Mouse (Mus musculus) Patski (cell line): Measurements from ENCODE around the gene Mitf. TPM values are rescaled to one million over a fixed set of nuclear protein-coding genes. Genes with fewer than 3 reads are reported as not detected.

Source experiments
- ATAC-seq: fragments of 100-300 bp; one replicate; pipeline ENCODE4 v1.8.0; 2021
- CTCF ChIA-PET: fragments of 350-600 bp; sonication (Branson Sonifier 250); formaldehyde crosslinking; loops from one replicate; lab custom pipeline; 2022; ENCODE audit warnings: inconsistent platforms; lab: Charles Lee
- POLR2A ChIA-PET: fragments of 350-600 bp; sonication (Branson Sonifier 250); formaldehyde crosslinking; loops from one replicate; lab custom pipeline; 2022; ENCODE audit warnings: antibody characterized with exemption, inconsistent platforms; lab: Charles Lee
- DNase-seq: peaks from one replicate; pipeline ENCODE4 v3.0.0-alpha.2; 2011; ENCODE audit warnings: low read depth, low spot score
- H3K27me3 ChIP-seq: fragments of 371-371 bp; one replicate; pipeline ENCODE4 v1.5.1; 2021
- CTCF ChIP-seq: fragments of 100-300 bp; IDR thresholded peaks from one replicate; pipeline ENCODE4 v1.5.1; 2021
- in situ Hi-C: fragments of 300-500 bp; cut with MboI; formaldehyde crosslinking; loops from 3 replicates; pipeline ENCODE4 v1.11.1; 2018; ENCODE audit warnings: low pct_unique_long_range_greater_than_20kb, mixed read lengths
- polyA plus RNA-seq: library from polyadenylated mRNA; unstranded; gene quantifications from one replicate; pipeline ENCODE4 v1.2.3, GENCODE M21; 2021

The Mitf gene
- polyA plus RNA-seq, 1 experiment from 2014 or later = 11.2 TPM

DNA sequence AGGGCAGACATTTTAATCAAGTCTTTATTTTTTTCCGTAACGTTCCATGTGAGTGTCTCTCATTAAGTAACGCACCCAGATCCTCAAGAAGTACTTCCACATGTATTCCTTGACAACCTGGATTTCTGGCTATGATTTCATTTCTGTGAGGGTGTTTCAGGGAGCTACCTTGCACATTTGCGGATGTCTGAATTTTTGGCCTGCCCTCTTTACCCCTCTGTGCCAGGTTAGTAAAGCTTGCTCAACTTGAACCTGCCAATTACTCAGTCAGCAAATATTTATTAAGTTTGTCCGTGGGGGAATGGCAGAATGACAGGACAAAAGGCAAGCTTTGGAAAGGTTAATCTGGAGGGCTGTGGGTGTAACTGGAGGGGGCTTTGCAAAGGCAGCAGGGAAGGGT, 86.7 kb downstream of the Mitf start:
- POLR2A ChIA-PET = no interaction called here
- no peak for TF ChIP-seq CTCF
- no peaks in the 10 kb centered on the region for H3K27me3 ChIP-seq
- DNase-seq (no peak), ATAC-seq (no peak)
- in situ Hi-C loops = no loop called here
- CTCF ChIA-PET = interaction anchor here (0.8 kb wide), 1 partner anchor 10 kb away, joined by 3 read pairs; no protein-coding TSS in a partner anchor

DNA sequence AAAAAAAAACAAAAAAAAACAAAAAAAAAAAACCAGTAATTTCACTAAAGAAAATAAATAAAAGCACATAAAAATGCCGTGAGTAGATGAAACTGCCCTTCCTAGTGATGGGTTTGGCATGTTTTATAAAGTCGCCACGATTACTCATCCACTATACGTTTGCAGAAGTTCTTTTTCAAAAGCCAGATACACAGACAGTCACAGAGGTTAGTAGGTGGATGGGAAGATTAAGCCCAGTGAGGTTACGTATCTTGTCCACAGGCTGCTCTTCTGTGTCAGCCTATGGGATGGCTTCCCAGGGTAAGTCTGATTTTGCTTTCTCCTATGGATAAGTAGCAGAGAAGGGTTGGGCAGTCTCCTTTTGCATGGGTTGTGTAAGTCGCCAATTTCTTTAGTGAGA, 90.3 kb downstream of the Mitf start:
- DNase-seq = no peak
- no peak for ATAC-seq
- H3K27me3 ChIP-seq = no peaks in the 10 kb centered on the region
- ChIA-PET CTCF (interaction anchor here (0.9 to 1.1 kb wide), 2 partner anchors 23 to 41 kb away, joined by 3 read pairs; no protein-coding TSS in a partner anchor), POLR2A (interaction anchor here (0.7 kb wide), 1 partner anchor 103 kb away, joined by 3 read pairs; no protein-coding TSS in a partner anchor)
- in situ Hi-C loops = no loop called here
- TF ChIP-seq CTCF = no peak

DNA sequence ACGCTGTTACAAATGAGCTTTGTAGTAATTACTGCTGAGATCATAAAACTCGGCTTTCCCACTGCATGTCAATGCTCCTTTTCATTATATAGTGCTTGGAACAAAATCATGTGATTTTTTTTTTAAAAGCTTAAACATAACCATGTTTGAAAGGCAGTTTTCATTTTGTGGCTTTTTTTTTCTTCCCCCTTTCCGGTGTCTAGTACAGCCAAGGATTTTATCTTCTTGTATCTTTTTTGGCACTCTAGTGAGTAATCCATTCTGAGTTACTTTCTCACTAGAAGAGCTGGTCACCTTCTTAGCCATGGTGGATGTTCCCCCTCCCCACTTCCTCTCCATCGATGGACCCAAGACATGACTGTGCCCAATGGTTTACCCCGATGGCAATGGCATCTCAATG, 91.2 kb downstream of the Mitf start:
- POLR2A ChIA-PET = no interaction called here
- ATAC-seq (no peak), DNase-seq (no peak)
- in situ Hi-C loops = no loop called here
- CTCF ChIA-PET = interaction anchor here (0.9 to 1.5 kb wide), 2 partner anchors 8 to 22 kb away, joined by 3 read pairs; no protein-coding TSS in a partner anchor
- TF ChIP-seq CTCF = no peak
- H3K27me3 ChIP-seq = no peaks in the 10 kb centered on the region

DNA sequence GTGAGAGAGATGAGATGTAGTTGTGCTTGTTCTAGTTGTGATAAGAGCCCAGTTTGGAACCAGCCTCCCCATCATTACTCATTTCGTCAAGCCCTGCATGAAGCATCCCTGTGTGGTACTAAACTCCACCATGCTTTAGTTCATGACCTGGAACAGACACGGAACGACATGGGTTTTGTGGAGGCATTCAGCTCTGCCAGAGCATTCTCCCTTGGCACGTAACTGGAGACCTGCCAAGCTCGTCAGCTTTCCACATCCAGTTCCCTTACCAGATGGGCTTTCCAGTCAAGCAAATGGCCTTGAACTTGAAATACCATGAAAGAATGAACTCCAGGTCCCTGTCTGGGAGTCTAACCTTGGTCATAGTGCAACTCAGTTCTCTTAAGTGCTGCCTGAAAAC, 94.7 kb downstream of the Mitf start:
- no peak for TF ChIP-seq CTCF
- DNase-seq (no peak), ATAC-seq (no peak)
- H3K27me3 ChIP-seq = no peaks in the 10 kb centered on the region
- in situ Hi-C loops = no loop called here
- CTCF ChIA-PET = interaction anchor here (1.2 kb wide), 1 partner anchor 9 kb away, joined by 3 read pairs; no protein-coding TSS in a partner anchor
- POLR2A ChIA-PET = interaction anchor here (0.6 kb wide), 1 partner anchor 12 kb away, joined by 5 read pairs; no protein-coding TSS in a partner anchor

DNA sequence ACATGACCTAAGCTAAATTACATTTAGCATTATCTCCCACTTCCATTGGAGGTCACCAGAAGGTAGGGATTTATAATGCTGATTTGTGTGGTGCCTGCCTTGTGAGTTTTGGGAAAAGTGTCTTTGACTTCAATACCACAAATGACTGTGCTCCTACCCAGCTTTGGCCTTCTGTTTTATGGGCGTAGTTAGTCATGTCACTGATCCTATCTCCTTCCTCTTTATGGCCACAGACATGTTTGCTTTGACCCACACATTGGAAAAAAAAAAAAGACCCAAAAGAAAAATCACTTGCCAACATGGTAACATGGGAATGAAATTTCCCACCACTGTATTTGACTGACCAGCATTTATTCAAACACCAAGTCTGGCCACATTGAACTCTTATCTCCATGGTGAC, 95.4 kb downstream of the Mitf start:
- TF ChIP-seq CTCF = no peak
- ChIA-PET POLR2A (no interaction called here), CTCF (interaction anchor here (1.2 kb wide), 1 partner anchor 8 kb away, joined by 3 read pairs; no protein-coding TSS in a partner anchor)
- no peak for ATAC-seq
- DNase-seq = no peak
- H3K27me3 ChIP-seq = no peaks in the 10 kb centered on the region
- in situ Hi-C loops = no loop called here

DNA sequence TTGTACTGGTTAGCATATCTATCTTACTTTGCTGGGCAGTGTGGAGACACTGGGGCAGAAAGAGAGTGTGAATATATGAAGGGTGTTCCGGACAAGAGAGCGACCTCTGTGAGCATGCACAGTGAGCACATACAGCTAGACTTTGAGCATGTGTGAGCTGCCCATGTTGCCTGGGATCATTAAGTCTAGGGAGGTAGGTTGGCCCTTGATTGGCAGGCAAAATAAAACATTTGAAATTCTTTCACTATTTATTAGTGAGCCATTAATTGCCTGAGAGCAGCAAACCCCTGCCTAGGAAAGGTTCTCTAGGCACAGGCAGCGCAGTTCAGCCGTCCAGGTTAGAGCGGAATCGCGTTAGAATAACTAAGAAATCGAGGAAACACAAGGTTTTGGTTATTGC, 107.9 kb downstream of the Mitf start:
- no peak for DNase-seq

DNA sequence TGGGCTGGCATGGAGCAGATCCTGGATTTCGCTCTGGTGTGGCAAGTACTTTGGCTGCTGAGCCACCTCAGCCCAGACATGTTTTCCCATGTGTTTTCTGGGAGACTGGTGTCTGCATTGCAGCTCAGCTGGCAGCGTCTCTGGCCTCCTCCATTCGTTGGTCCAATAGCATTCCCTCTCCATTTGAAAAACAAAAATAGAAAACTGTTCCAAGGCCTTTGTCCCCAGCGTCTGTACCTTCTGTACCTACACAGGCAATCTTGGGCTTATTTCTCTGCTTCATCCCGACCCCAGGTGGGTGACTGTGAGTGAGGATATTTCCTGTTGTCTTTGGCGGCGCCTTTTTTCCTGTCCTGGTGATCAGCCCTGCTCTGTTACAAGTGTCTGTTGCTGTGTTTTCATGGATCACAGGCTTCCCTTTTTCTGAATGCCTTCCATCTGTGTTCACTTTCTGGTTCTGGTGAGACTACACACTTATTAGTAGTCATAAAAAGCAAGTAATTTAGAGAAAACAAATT, 109.6 kb downstream of the Mitf start:
- CTCF ChIA-PET = interaction anchor here (1.2 to 2.0 kb wide), 2 partner anchors 12 to 31 kb away, joined by 3 to 9 read pairs; no protein-coding TSS in a partner anchor
- in situ Hi-C loops = no loop called here
- DNase-seq (no peak), ATAC-seq (no peak)
- no peaks in the 10 kb centered on the region for H3K27me3 ChIP-seq
- POLR2A ChIA-PET = no interaction called here
- TF ChIP-seq CTCF = no peak

More for the DNA sequence above, 107.9 kb downstream of the Mitf start:
- POLR2A ChIA-PET = no interaction called here
- CTCF ChIA-PET = no interaction called here
- no peak for TF ChIP-seq CTCF
- no peak for ATAC-seq
- in situ Hi-C loops = no loop called here
- H3K27me3 ChIP-seq = no peaks in the 10 kb centered on the region

DNA sequence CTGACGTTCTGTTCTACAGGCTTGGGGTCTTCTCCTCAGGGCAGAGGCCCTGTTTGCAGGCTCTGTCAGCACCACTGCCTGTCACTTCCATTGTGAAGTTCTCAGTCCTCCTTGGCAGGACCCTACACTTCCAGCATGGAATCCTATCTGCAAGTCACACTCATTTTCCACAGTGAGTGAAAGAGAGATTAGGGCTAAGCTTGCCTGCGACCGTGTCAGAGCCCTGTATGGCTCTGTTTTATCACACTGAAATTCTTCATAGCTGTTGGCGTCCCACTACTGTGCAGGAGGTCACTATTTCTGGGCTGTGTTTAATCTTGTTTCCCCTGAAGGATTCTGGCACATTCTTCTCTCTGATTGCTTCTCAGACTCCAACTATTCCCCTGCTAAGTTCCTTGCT, 111.2 kb downstream of the Mitf start:
- ATAC-seq (no peak), DNase-seq (no peak)
- ChIA-PET POLR2A (no interaction called here), CTCF (interaction anchor here (0.8 to 1.2 kb wide), 2 partner anchors 49 to 82 kb away, joined by 3 read pairs; no protein-coding TSS in a partner anchor)
- in situ Hi-C loops = no loop called here
- no peak for TF ChIP-seq CTCF
- H3K27me3 ChIP-seq = no peaks in the 10 kb centered on the region

DNA sequence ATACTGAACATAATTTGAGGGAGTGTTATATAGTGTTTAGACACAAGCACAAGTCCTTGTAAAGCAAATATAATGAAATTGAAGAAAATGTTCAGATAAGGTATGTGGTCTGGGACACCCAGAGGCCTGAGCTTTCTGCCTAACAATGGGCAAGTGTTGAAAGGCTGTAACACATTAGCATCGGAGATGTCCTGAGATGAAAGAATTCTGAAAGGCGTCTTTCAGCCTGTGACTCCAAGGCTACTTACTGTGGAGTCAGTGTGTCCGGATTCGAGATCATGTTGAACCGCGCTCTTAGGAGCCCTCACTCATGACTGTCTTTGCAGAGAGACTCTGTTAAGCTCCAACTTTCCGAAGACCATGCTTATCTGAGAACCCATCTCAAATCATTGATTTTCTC, 111.6 kb downstream of the Mitf start:
- DNase-seq = no peak
- no peaks in the 10 kb centered on the region for H3K27me3 ChIP-seq
- in situ Hi-C loops = no loop called here
- POLR2A ChIA-PET = no interaction called here
- CTCF ChIA-PET = interaction anchor here (0.8 to 1.2 kb wide), 5 partner anchors 24 to 103 kb away, joined by 3 read pairs; no protein-coding TSS in a partner anchor
- no peak for ATAC-seq
- no peak for TF ChIP-seq CTCF

DNA sequence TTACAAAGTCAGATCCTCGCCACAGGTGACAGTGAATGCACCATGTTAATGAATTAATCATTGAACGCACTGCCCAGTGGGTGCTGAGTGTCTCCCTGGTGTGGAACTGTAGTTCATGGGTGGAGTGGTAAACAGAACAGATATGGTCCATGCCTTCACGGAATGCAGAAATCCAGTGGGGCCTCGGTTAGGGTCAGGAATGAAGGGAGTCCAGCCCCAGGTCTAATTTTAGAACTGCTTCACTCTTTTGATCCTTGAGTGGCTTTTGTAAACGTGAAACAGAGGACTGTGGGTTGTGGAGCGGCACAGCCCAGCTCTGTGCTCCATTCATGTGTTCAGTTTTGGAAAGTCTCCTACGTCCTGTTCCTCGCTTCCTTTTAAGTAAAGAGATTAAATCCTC, 112.4 kb downstream of the Mitf start:
- no peaks in the 10 kb centered on the region for H3K27me3 ChIP-seq
- CTCF ChIA-PET = interaction anchor here (1.0 to 1.6 kb wide), 5 partner anchors 18 to 103 kb away, joined by 3 read pairs; no protein-coding TSS in a partner anchor
- POLR2A ChIA-PET = no interaction called here
- no peak for TF ChIP-seq CTCF
- peak; percentile 93 for ATAC-seq
- DNase-seq = peak; percentile 46
- in situ Hi-C loops = no loop called here

DNA sequence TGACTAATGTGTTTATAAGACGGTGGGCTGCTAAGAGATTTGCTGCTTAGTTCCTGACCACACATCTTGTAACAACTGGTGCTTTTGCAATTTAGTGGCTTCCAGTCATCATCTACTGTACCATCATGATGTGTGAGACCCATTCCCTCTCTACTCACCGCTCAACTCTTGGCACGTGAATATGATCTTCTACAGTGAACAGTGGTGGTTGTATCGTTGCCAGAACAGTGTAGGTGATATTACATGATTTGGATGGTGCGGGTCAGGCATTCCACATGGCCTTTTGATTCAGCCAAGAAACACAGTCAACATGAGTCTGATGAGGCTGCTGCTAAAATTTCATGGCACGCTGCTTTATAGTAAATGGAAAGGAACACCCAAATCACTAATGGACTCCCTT, 114.7 kb downstream of the Mitf start:
- POLR2A ChIA-PET = interaction anchor here (0.6 kb wide), 1 partner anchor 94 kb away, joined by 3 read pairs; no protein-coding TSS in a partner anchor
- DNase-seq = no peak
- no peaks in the 10 kb centered on the region for H3K27me3 ChIP-seq
- in situ Hi-C loops = no loop called here
- TF ChIP-seq CTCF = no peak
- ATAC-seq = no peak
- CTCF ChIA-PET = no interaction called here
